Mouse (Mus musculus) bone marrow macrophage, adult 2 months (primary cell): ENCODE data around the gene Nlrp14. TPM values are rescaled to one million over a fixed set of nuclear protein-coding genes. Genes with fewer than 3 reads are reported as not detected.
"Not testable (repeated sequence)": the region's sequence is repeated elsewhere in the genome, so short reads cannot be mapped to it uniquely, and the experiment has no call there.

Source experiments
- H3K27ac ChIP-seq: 2 replicates; pipeline ENCODE4 v1.5.1; 2012; ENCODE audit warnings: low read depth, low read length; ENCODE audit not compliant: insufficient read depth
- H3K4me1 ChIP-seq: 2 replicates; pipeline ENCODE4 v1.6.1; 2012; ENCODE audit warnings: low read length; ENCODE audit not compliant: control insufficient read depth, insufficient read depth
- H3K4me3 ChIP-seq: 2 replicates; pipeline ENCODE4 v1.5.1; 2012; ENCODE audit warnings: mild to moderate bottlenecking, low read length, moderate library complexity; ENCODE audit not compliant: insufficient read depth
- CTCF ChIP-seq: IDR thresholded peaks from 2 replicates; pipeline ENCODE4 v1.5.1; 2012; ENCODE audit warnings: low read depth, mild to moderate bottlenecking, low read length, moderate library complexity
- POLR2A ChIP-seq: IDR thresholded peaks from 2 replicates; pipeline ENCODE4 v1.6.1; 2012; ENCODE audit warnings: mild to moderate bottlenecking, low read depth, low read length, borderline replicate concordance
- polyA plus RNA-seq: library from polyadenylated mRNA; stranded (reverse); fragments of >200 nt; gene quantifications from 2 replicates; pipeline ENCODE4 v1.2.4, GENCODE M21; 2012; ENCODE audit not compliant: missing spikeins, insufficient read depth, insufficient read length

Nlrp14 gene
- polyA plus RNA-seq = not detected in 2 replicates

- no peak within 1 kb of the TSS for H3K4me3 ChIP-seq
- TF ChIP-seq CTCF (no peak), POLR2A (no peak)
- no peaks in the 10 kb centered on the region for H3K4me1 ChIP-seq
- H3K27ac ChIP-seq = no peak within 1 kb of the TSS
Observed at GRCm38 (mm10) chr7:107166690-107167089, at the start of gene Nlrp14. Gene Nlrp14 (plus strand): TSS chr7:107166990.

- not testable (repeated sequence) for H3K4me1 ChIP-seq, H3K4me3 ChIP-seq, H3K27ac ChIP-seq
Observed at GRCm38 (mm10) chr7:107130983-107131382, 35.8 kb upstream of the Nlrp14 start, which contains the start of gene Olfr715. Gene Olfr715 (minus strand): TSS chr7:107131083.

GRCm38 (mm10) chr7:107138027-107138426 lies 28.8 kb upstream of the Nlrp14 start, which contains the start of gene Olfr716:
Gene Olfr716 (plus strand): TSS chr7:107138327.
- H3K4me1 ChIP-seq, H3K4me3 ChIP-seq, H3K27ac ChIP-seq: not testable (repeated sequence)

GRCm38 (mm10) chr7:107180406-107180805 lies 13.6 kb downstream of the Nlrp14 start:
- H3K27ac ChIP-seq = no peak overlapping the region
- no peak for TF ChIP-seq CTCF
- no peak for TF ChIP-seq POLR2A
- no peak overlapping the region for H3K4me3 ChIP-seq
- H3K4me1 ChIP-seq = no peaks in the 10 kb centered on the region

- TF ChIP-seq CTCF (no peak), POLR2A (no peak)
- Histone ChIP-seq H3K27ac (no peak overlapping the region), H3K4me3 (no peak overlapping the region)
Observed at GRCm38 (mm10) chr7:107201817-107202216, 35.0 kb downstream of the Nlrp14 start.

GRCm38 (mm10) chr7:107207843-107208242 lies 41.1 kb downstream of the Nlrp14 start:
- no peak overlapping the region for H3K27ac ChIP-seq
- no peaks in the 10 kb centered on the region for H3K4me1 ChIP-seq
- TF ChIP-seq CTCF = no peak
- no peak for TF ChIP-seq POLR2A
- no peak overlapping the region for H3K4me3 ChIP-seq

More at GRCm38 (mm10) chr7:107201817-107202216, 35.0 kb downstream of the Nlrp14 start:
- H3K4me1 ChIP-seq = no peaks in the 10 kb centered on the region

GRCm38 (mm10) chr7:107209204-107209860 lies 42.5 kb downstream of the Nlrp14 start, which contains the start of gene Rbmxl2:
Gene Rbmxl2 (plus strand): TSS chr7:107209445.
- H3K4me3 ChIP-seq = no peak within 1 kb of the TSS
- no peak for TF ChIP-seq CTCF
- TF ChIP-seq POLR2A = no peak
- no peaks in the 10 kb centered on the region for H3K4me1 ChIP-seq
- no peak within 1 kb of the TSS for H3K27ac ChIP-seq

- no peak overlapping the region for H3K27ac ChIP-seq
- no peak overlapping the region for H3K4me3 ChIP-seq
- TF ChIP-seq CTCF = no peak
- TF ChIP-seq POLR2A = no peak
- no peaks in the 10 kb centered on the region for H3K4me1 ChIP-seq
Observed at GRCm38 (mm10) chr7:107210126-107210576, 43.4 kb downstream of the Nlrp14 start.

GRCm38 (mm10) chr7:107215723-107216122 lies 48.9 kb downstream of the Nlrp14 start:
- Histone ChIP-seq H3K4me3 (no peak overlapping the region), H3K4me1 (no peaks in the 10 kb centered on the region), H3K27ac (no peak overlapping the region)
- TF ChIP-seq POLR2A (no peak), CTCF (no peak)

- H3K4me3 ChIP-seq = no peak overlapping the region
Observed at GRCm38 (mm10) chr7:107216845-107217244, 50.1 kb downstream of the Nlrp14 start.

More at GRCm38 (mm10) chr7:107216845-107217244, 50.1 kb downstream of the Nlrp14 start:
- TF ChIP-seq POLR2A = no peak
- no peak for TF ChIP-seq CTCF
- H3K27ac ChIP-seq = no peak overlapping the region
- H3K4me1 ChIP-seq = no peaks in the 10 kb centered on the region
